Mouse (Mus musculus) thymus, postnatal 10 days (tissue): Measurements from ENCODE around the gene Tcp10c.
"Not testable (repeated sequence)": the region's sequence is repeated elsewhere in the genome, so short reads cannot be mapped to it uniquely, and the experiment has no call there.

Experiments
- DNase-seq, 2 experiments: peaks; one replicate each; pipeline ENCODE4 v3.0.0; 2021; ENCODE audit warnings: low spot score in 2 of 2

The Tcp10c gene

GRCm38 (mm10) chr17:13391020-13391419 lies 36.6 kb downstream of the Tcp10c start:
- DNase-seq: not testable (repeated sequence)

- not testable (repeated sequence) for DNase-seq
Measured at GRCm38 (mm10) chr17:13399961-13400360, 45.6 kb downstream of the Tcp10c start.

DNA sequence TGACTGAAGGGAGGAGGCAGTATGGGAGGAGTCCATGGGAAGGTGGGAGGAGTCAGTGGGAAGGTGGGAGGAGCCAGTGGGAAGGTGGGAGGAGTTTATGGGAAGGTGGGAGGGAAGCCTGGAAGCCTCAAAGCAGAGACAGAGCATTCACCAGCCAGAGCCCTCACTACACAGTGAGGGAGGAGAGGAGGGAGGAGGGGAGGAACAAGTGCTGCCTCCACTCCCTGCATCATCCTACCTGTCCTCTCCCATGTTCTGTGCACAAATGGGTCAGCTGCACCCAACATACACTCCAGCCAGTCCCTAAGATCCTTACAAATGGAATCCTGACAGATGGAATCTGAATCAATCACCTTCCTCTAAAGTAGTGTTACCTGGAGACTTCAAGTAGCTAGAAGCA lies 47.7 kb downstream of the Tcp10c start:
- DNase-seq: not testable (repeated sequence)

DNA sequence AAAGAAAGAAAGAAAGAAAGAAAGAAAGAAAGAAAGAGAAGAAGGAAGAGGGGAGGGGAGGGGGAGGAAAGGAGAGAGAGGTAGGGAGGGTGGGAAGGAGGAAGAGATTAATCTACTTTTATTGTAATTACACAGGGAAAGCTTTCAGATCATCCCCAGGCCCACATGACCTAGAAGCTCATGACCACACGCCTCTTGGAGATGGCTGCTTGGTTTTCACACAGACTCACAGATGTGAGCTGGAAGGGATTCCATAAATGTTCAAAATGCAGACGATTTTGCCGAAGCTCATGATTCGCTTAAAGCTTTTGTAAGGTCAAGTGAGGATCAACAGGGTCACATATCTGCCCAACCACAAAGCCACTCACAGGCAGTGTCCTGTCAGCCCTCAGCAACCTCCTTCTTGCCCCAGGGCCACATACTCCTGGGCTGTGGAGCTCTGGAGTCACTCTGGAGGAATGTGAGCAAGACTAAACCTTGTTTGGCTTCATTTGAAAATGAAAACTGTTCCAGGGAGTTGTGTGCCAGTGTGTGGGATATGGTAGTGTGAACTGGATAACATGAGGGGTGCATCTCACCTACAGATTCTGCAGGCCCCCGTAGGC lies 49.3 kb downstream of the Tcp10c start:
- not testable (repeated sequence) for DNase-seq

- not testable (repeated sequence) for DNase-seq
Measured at GRCm38 (mm10) chr17:13406023-13406422, 51.7 kb downstream of the Tcp10c start.

GRCm38 (mm10) chr17:13406701-13407100 lies 52.3 kb downstream of the Tcp10c start:
- DNase-seq: not testable (repeated sequence)

DNA sequence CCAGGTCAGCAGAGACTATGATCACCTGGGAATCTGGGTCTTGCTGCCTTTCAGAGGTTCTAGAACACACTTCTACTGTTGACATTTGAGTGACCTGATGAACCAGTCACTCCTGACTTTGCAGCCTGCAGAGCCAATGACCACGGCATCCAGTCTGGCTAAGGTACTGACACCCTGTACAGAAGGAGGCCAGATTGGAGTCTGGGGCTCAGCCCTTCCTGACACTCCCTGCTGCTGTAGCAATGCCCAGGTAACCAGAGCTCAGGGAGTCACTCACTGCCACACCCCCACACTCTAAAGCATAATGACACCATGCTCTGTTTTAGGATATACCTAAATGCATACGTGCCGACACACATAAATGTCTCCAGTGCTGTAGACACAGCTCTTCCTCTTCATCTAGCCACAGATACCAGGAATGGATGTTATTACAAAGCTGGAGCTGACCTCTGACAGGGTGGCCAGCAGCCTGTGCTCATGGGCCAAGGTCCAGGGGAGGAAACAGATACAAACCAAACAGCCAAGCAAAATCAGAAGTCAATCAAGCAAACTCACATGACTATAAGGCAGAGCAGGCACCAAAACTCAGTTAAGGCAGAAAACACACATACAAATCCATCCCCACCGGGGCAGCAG lies 53.4 kb downstream of the Tcp10c start:
- DNase-seq: not testable (repeated sequence)

GRCm38 (mm10) chr17:13408257-13408633 lies 53.9 kb downstream of the Tcp10c start:
- DNase-seq: not testable (repeated sequence)

DNA sequence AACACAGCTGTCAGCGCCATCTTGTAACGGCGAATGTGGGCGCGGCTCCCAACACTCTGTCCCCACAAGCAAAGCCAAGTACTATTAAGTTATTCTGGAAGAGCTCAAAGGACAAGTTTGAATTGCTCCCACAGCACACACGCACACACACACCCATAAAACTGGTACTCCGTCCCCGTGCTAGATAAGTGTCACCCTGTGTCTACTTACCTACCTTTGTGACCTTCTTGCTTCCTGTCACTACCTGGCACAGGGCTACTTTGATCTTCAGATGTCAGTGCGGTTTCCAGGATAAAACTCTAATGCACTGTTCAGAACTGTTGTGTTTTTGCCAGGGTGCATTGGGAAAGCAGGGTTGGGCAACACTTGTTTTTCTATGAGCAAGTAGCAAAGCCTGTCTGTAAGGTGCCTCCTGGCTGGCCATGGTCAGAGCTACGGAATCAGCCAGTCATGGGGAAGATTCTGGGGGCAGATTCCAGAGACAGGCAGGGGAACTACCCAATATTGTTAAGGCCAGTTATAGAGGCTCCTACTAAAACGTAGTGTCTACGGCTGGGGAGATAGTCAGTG lies 66.7 kb downstream of the Tcp10c start:
- not testable (repeated sequence) for DNase-seq

- DNase-seq: not testable (repeated sequence)
Measured at GRCm38 (mm10) chr17:13422638-13423037, 68.3 kb downstream of the Tcp10c start.

GRCm38 (mm10) chr17:13423373-13424024 lies 69.1 kb downstream of the Tcp10c start:
- DNase-seq: not testable (repeated sequence)

GRCm38 (mm10) chr17:13424321-13424720 lies 69.9 kb downstream of the Tcp10c start:
- not testable (repeated sequence) for DNase-seq

DNA sequence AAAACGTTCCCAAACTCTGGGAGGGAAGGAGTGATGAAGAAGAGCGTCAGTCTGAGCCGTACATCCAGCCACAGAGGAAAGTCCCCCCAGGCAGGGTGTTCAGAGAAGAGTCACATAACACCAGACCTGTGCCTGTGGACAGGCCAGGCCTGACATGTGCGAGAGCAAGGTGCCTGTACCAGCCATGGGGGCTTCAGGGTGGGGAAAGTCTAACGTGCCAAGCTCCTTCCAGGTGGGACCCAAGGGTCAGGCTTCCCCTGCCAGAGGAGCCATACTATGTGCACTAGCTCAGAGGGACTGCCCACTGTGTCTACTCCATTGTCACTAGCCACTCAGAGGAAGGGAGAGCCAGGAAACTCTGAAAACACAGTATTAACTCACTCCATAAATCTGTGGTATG lies 71.3 kb downstream of the Tcp10c start:
- not testable (repeated sequence) for DNase-seq

DNA sequence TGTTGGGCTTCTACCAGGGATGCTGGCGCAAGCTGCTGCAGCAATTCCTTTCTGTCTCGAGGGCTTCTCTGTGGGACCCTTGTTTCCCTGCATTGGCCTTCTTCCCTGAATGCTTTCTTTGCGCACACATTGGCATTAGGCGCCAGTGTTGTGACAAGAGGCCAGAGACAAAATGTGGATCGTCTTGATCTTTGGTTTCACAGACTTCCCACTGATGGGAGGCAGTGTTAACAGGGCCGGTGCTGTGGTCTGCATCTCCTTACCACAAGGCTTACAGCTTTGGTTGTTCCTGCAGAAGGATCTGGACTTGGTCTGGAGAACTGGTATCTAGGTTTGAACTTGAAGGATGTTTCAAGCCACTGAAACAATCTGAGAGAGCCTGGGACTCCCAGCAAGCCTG lies 72.1 kb downstream of the Tcp10c start:
- not testable (repeated sequence) for DNase-seq
